ENCODE assay signal across 8 mouse cellular contexts in genomic region chr1:160906558-160907481, GRCm38 (mm10). TPM values are rescaled to one million over a fixed set of nuclear protein-coding genes. Genes with fewer than 3 reads are reported as not detected.
DNase-seq lines count a peak whose midpoint lies in the region; ATAC-seq lines count a peak whose summit lies in the region.

No protein-coding gene starts in this region.

- no peaks in the 10 kb centered on the region for H3K27me3 ChIP-seq in heart, embryonic 10.5 days (ENCODE audit: insufficient read depth, poor library complexity, severe bottlenecking)
- H3K27me3 ChIP-seq in kidney, embryonic 16.5 days (ENCODE audit: insufficient read depth, low read length): no peaks in the 10 kb centered on the region
- H3K27me3 ChIP-seq in liver, embryonic 15.5 days: peaks cover 12% of the 10 kb centered on the region; the same call in 1 of the 2 replicates
- H3K27me3 ChIP-seq in neural tube, embryonic 13.5 days: peaks cover 3% of the 10 kb centered on the region; the same call in 1 of the 2 replicates

- no peaks in the 10 kb centered on the region for H3K36me3 ChIP-seq in heart, embryonic 10.5 days
- H3K36me3 ChIP-seq in kidney, embryonic 16.5 days (ENCODE audit: insufficient read depth, low read length): no peaks in the 10 kb centered on the region
- H3K36me3 ChIP-seq in liver, embryonic 15.5 days (replicated peaks): no peaks in the 10 kb centered on the region
- H3K36me3 ChIP-seq in neural tube, embryonic 13.5 days: no peaks in the 10 kb centered on the region

- peak; percentile 9 for ATAC-seq in CD4-positive, CD25-positive, alpha-beta regulatory T cell, adult 4 months
- peak; percentile 45 for ATAC-seq in erythroblast, adult 5-6 weeks (replicated peaks; ENCODE audit: low FRiP score, poor library complexity, severe bottlenecking)
- peak; percentile 87 for ATAC-seq in kidney, embryonic 16.5 days (ENCODE audit: low FRiP score, low TSS enrichment)
- peak; percentile 71 for ATAC-seq in liver, embryonic 15.5 days (ENCODE audit: insufficient read depth)
- ATAC-seq in neural tube, embryonic 13.5 days (ENCODE audit: low read depth): peak; percentile 83

- peak overlapping the region; percentile 99 for H3K4me3 ChIP-seq in heart, embryonic 10.5 days
- peak overlapping the region; percentile 95 for H3K4me3 ChIP-seq in kidney, embryonic 16.5 days (ENCODE audit: low read length)
- peak overlapping the region; percentile 98 for H3K4me3 ChIP-seq in liver, embryonic 15.5 days (replicated peaks)
- H3K4me3 ChIP-seq in neural tube, embryonic 13.5 days: peak overlapping the region; percentile 98

- peak overlapping the region; percentile 98 for H3K27ac ChIP-seq in heart, embryonic 10.5 days
- peak overlapping the region; percentile 90 for H3K27ac ChIP-seq in kidney, embryonic 16.5 days (ENCODE audit: low read length)
- H3K27ac ChIP-seq in liver, embryonic 15.5 days (replicated peaks): peak overlapping the region; percentile 96
- H3K27ac ChIP-seq in neural tube, embryonic 13.5 days (replicated peaks): peak overlapping the region; percentile 95

- no peaks in the 10 kb centered on the region for H3K9me3 ChIP-seq in heart, embryonic 10.5 days
- no peaks in the 10 kb centered on the region for H3K9me3 ChIP-seq in kidney, embryonic 16.5 days (ENCODE audit: low read length)
- no peaks in the 10 kb centered on the region for H3K9me3 ChIP-seq in liver, embryonic 15.5 days (replicated peaks)
- H3K9me3 ChIP-seq in neural tube, embryonic 13.5 days: no peaks in the 10 kb centered on the region

- peak overlapping the region; percentile 97 for H3K9ac ChIP-seq in kidney, embryonic 16.5 days (replicated peaks; ENCODE audit: low read length)
- H3K9ac ChIP-seq in liver, embryonic 15.5 days: peak overlapping the region; percentile 99
- peak overlapping the region; percentile 98 for H3K9ac ChIP-seq in neural tube, embryonic 13.5 days

- DNase-seq in adrenal gland, postnatal 25 days: peak; percentile 60
- peak; percentile 83 for DNase-seq in heart, embryonic 10.5 days (ENCODE audit: low spot score)
- DNase-seq in testis, postnatal 14 days (ENCODE audit: low spot score): peak; percentile 83

- H3K4me2 ChIP-seq in kidney, embryonic 16.5 days (replicated peaks; ENCODE audit: low read depth, low read length): peak overlapping the region; percentile 59
- H3K4me2 ChIP-seq in liver, embryonic 15.5 days: peak overlapping the region; percentile 68
- peak overlapping the region; percentile 84 for H3K4me2 ChIP-seq in neural tube, embryonic 13.5 days

- peaks cover 16% of the 10 kb centered on the region for H3K4me1 ChIP-seq in heart, embryonic 10.5 days
- H3K4me1 ChIP-seq in kidney, embryonic 16.5 days (ENCODE audit: insufficient read depth, low read length): peaks cover 8% of the 10 kb centered on the region
- peaks cover 37% of the 10 kb centered on the region for H3K4me1 ChIP-seq in liver, embryonic 15.5 days (replicated peaks)
- peaks cover 24% of the 10 kb centered on the region for H3K4me1 ChIP-seq in neural tube, embryonic 13.5 days (replicated peaks)

- under 1% methylated on average over 57 of the region's 67 CpGs for WGBS in heart, embryonic 10.5 days
- WGBS in kidney, embryonic 16.5 days: under 1% methylated on average over 55 of the region's 67 CpGs
- WGBS in liver, embryonic 15.5 days (ENCODE audit: insufficient replicate concordance): under 1% methylated on average over 67 of the region's 67 CpGs
- WGBS in neural tube, embryonic 13.5 days: under 1% methylated on average over 64 of the region's 67 CpGs

RNA-seq across cellular contexts. Expression of gene Rc3h1, which starts 0.6 kb away (rescaled TPM):
- polyA plus RNA-seq in CD4-positive, CD25-positive, alpha-beta regulatory T cell, adult 4 months (2017; shearing (Covaris generic)): 10 to 100 TPM; 13.1 to 14.3 TPM
- total RNA-seq in adrenal gland, postnatal 25 days (2021): 46.7 and 50.2 TPM in 2 replicates
- total RNA-seq in erythroblast, adult 5-6 weeks (2015; ENCODE audit: low replicate concordance): 43.9 and 45.3 TPM in 2 replicates
- 54.4 and 55.5 TPM in 2 replicates for total RNA-seq in erythroblast, adult 5-6 weeks (2017; ENCODE audit: low replicate concordance)
- 7.0 and 7.7 TPM in 2 replicates for polyA plus RNA-seq in heart, embryonic 10.5 days (2016; fragmentation: Nextera tagmentation; extraction: Ambion mirVana)
- 7.0 and 7.6 TPM in 2 replicates for polyA plus RNA-seq in kidney, embryonic 16.5 days (2015; fragmentation: Nextera tagmentation; extraction: Ambion mirVana)
- polyA plus RNA-seq in liver, embryonic 15.5 days (2015; fragmentation: Nextera tagmentation; extraction: Ambion mirVana): 3.9 and 4.8 TPM in 2 replicates
- polyA plus RNA-seq in neural tube, embryonic 13.5 days (2015; fragmentation: Nextera tagmentation; extraction: Ambion mirVana): 6.1 and 6.6 TPM in 2 replicates

Comparison
In these comparisons a context has a peak if more than half of its experiments do, and no peak if none do; other contexts are left out.
1. Peak in every context shown above with its lines: DNase-seq, ATAC-seq, H3K4me3 ChIP-seq and H3K27ac ChIP-seq.
2. ATAC-seq: peak in every context shown above with its lines; median percentile 87 in kidney, embryonic 16.5 days; 83 in neural tube, embryonic 13.5 days; 71 in liver, embryonic 15.5 days; 45 in erythroblast, adult 5-6 weeks; 9 in CD4-positive, CD25-positive, alpha-beta regulatory T cell, adult 4 months.